Mouse (Mus musculus) spleen, embryonic (tissue): ENCODE results near the gene Fsd1.
"Not testable (repeated sequence)": the region's sequence is repeated elsewhere in the genome, so short reads cannot be mapped to it uniquely, and the experiment has no call there.

Source experiments
- CTCF ChIA-PET: fragments of 350-600 bp; sonication (Branson Sonifier 250); formaldehyde crosslinking; loops from one replicate; lab custom pipeline; 2022; lab: Charles Lee

Fsd1 gene

DNA sequence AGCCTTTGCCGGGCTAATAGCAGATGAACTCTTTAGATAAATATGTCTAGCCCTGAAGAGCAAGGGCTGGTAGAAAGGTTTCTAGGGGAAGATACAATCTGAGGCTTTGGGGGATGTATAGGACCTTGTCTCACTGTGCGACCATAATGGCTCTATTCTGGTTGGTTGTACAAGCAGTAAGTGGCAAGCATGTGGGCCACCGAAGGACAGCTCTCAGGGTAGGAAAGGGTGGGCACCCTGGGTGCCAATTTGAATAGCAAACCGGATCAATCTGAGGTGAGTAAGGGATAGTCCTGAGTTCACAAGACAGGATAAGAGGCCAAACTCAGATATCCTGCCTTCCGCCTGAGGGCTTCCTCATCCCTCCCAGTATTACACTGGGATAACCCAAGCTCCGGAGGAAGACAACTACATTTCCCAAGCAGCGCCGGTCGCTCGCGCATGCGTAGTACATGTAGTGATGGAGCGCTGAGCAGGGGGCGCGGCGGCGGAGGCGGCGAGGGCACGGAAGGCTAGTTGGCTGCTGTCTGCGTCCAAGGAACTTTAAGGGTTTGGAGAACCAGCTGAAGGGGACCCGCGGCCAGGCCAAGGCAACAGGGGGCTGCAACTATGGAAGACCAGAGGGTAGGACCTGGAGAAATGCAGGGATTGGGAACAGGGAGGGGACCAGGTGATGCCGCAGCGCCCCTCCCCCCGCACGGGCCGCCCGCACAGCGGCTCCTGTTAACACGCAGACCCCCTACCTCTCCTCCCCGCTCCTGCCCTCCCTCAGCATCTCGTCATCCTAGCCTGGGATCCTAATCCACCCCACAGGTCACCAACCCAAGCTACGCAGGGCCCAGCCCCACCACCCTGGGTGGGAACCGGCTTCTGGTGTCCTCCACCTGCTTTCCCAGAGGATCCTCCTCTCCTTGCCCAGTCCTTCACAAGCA, at the start of gene Fsd1:
TSS of gene Fsd1 (plus strand) at position 480 of the 932 bp plus-strand sequence.
- CTCF ChIA-PET, result no interaction called here

DNA sequence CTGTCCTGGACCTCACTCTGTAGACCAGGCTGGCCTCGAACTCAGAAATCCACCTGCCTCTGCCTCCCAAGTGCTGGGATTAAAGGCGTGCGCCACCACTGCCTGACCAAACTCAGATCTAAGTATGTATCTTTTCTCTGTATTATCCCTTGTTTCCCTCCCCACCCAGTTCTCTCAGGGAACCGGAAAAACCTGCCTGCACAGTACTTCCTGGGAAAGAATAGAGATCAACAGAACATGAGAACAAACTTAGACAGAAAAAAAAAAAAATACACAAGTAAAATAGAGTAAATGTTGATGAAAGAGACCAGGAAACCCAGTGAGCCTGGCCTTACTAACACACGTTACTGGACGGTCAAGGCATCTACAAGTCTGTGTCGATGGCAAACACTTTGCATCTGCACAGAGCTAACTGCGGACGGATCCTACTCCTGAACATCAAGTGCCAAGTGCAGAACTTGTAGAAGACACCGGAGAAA, 41.9 kb upstream of the Fsd1 start:
- CTCF ChIA-PET, result not testable (repeated sequence)

DNA sequence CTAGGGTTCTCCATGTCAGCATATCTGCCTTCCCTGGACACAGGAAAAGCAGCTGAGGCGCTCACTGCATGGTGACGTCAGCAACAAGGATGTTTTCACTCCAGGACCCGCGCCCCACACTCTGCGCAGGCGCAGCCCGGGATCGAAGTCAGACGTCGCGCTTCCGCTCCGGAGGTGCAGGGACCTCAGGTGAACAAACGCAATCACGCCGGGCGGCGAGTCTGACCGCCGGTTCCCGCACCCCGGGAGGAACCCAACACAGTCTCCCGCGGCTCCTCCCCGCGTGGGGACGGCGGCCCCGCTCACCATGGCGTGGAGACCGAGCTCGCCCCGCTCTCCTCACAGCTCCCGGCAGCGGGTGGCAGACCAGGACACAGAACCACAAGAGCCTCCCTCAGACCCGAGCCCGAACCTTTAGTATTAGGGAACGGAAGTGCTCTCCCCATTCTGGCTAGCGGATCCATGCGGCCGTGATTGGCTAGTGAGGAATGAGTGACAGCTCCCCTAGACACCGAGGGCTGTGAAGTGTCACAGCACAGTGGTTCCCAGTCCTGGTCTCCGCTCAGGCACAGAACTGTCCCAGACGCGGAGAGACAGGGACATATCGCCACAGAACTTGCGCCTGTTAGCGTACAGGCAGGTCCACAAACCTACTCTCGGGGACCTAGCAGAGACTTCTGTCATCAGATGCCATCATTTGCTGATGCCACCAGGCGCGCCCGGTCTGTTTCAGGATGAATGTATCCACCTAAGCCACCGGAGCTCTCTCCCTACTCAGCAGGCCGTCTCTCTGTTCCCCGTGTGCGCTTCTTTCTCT, 41.2 kb upstream of the Fsd1 start:
- CTCF ChIA-PET, result not testable (repeated sequence)

DNA sequence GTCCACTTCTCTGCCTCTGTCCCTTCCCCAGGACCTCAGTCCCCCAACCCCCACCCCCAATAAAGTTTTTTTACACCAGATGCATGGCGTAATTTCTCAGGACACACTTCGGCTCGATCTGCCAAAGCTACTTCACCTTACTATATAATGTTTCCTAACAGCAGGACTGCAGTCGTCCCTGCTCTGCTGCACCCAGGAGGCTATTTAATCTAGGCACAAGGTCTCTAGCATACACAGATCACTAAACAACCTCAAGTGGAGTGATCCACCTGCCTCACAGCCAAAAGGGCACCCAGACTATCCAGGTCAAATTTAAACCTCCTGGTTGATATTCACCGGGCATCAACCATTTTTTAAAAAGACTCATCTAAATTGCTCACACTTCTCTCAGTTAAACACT, 40.6 kb upstream of the Fsd1 start:
- CTCF ChIA-PET, result no interaction called here

DNA sequence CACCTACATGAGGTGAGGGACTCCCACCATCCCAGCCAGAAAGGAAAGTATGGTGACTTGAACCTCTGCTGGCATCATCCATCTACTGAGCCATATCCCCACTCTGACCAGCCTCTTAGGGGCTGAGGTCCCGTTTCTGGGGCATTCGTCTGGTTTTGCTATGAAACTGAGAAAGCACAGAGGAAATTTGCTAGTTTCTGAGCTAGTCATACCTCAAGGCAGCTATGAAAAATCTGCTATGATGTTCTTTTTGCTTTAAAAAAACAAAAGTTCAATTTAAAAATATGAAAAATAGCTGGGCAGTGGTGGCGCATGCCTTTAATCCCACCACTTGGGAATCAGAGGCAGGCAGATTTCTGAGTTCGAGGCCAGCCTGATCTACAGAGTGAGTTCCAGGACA, 37.7 kb upstream of the Fsd1 start:
- CTCF ChIA-PET, result no interaction called here

DNA sequence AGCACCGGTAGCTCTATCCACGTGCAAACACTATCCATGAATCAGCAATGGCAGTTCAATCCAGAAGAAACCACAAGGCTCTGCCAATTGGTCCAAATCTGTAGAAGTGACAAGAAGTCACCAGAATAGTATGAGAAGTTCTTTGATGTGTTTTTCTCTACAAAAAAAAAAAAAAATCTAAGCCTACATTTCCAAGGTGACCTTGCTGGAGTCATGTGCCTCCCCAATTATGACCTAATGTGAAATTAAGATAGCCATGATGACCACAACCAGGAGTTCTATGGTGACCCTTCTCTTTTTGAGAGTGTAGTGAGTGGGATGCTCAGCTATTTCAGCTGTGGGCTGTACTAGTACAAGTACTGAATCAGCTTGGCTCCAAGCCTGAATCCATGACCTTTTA, 36.9 kb upstream of the Fsd1 start, which contains the start of gene Zfp119b:
TSS of gene Zfp119b (minus strand) at position 101 of the 400 bp plus-strand sequence.
- CTCF ChIA-PET, result no interaction called here

DNA sequence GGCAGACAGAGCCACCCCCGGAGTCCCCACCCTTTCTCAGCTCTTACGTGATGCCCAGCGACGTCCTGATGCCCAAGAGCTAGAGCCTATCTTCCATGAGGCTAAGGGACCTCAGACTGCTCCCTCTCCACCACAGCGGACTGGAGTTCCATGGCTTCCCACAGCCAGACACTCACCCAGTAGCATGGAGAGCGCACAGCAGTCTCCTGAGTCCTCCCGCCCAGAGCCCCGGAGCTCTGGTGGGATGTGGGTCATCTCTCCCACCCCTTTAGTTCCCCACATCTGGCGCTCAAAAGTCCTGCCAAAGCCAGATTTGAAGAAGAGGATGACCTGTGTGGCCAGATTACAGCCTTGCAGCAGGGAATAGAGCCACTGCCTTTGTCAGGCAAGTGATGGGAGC, 35.7 kb upstream of the Fsd1 start:
- CTCF ChIA-PET, result no interaction called here

DNA sequence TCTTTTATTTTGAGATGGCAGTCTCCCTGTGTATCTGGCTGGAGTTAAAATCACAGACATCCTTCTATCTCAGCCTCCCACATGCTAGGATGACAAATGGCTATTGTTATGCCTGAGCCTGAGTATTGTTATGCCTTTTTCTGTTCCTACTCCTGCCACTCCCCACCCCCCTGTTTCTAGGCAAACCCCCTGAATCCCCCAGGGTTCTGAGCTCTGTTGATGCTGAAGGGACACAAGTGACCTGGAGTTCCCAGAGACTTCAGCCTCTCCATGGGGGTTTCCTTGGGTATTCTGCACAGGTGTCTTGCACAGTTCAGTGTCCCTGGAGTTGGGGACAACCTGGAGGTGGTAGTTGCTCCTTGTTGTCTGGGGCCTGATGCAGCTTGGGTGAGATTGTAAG, 34.3 kb upstream of the Fsd1 start:
- CTCF ChIA-PET, result no interaction called here

DNA sequence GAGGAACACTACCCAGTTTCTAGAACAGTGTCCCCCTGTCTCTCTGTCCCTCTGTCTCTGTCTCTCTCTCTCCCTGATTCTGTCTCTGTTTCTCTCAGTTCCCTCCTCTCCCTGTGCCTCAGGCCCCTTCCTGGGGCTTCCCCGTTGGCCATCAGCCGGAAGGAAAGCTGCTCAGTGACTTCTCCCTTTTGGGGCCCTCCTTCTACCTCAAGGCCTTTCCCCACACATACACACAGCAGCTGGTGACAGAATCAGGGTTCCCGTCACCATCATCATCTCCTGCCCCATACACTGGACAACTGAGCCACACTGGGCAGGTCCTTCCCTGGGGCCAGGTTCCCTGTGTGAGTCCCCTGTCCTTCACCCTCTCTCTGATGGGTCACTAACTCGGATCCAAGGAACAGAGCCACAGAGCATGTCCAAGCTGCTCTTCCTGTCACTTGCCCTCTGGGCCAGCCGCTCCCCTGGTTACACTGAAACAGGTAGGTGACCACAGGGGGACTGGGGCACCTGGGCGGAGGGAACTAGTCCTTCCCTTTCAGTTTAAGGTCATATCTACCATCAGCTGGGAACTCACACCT, 33.8 kb upstream of the Fsd1 start, which contains the start of gene Ebi3:
TSS of gene Ebi3 (plus strand) at position 194 of the 581 bp plus-strand sequence.
- CTCF ChIA-PET, result interaction anchor here (0.6 kb wide), 1 partner anchor 1177 kb away, joined by 3 read pairs; no protein-coding TSS in a partner anchor

DNA sequence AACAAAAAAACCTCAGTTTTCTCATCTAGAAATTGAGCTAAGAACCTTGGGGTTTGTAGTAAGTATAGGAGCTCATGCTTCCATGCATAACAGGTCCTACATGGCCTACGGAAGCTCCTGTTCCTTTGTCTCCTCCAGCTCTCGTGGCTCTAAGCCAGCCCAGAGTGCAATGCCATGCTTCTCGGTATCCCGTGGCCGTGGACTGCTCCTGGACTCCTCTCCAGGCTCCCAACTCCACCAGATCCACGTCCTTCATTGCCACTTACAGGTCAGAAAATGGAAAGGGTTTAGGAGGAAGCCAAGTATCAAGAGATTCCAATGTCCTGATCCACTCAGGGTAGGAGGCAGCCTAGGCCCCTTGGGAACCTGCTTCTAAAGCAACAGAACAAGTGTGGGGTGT, 32.6 kb upstream of the Fsd1 start:
- CTCF ChIA-PET, result no interaction called here

DNA sequence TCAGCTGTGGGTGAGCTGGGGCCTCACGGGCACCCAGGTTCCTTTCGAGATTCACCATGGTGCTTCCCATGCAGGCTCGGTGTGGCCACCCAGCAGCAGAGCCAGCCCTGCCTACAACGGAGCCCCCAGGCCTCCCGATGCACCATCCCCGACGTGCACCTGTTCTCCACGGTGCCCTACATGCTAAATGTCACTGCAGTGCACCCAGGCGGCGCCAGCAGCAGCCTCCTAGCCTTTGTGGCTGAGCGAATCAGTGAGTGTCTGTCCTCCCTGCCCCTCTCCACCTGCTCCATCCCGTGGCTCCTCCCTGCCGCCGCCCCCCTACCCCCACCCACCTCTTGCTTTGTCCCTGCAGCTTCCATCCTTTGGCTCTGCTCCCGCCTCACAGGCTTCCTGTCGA, 32.1 kb upstream of the Fsd1 start:
- CTCF ChIA-PET, result interaction anchor here (0.6 kb wide), 1 partner anchor 98 kb away, joined by 4 read pairs; no protein-coding TSS in a partner anchor

DNA sequence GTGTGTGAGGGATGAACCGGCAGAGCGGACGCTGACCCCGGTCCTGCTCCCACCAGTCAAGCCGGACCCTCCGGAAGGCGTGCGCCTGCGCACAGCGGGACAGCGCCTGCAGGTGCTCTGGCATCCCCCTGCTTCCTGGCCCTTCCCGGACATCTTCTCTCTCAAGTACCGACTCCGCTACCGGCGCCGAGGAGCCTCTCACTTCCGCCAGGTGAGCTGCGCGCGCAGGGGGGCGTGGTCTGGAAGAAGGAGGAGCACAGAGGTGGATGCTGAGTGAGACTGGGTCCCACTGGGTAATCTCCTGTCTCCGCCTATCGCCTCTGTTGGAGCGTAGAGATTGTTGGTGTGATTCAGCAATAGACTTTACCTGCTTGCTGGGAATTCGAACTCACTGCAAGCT, 30.2 kb upstream of the Fsd1 start:
- CTCF ChIA-PET, result interaction anchor here (0.6 kb wide), 1 partner anchor 332 kb away, joined by 8 read pairs; no protein-coding TSS in a partner anchor

DNA sequence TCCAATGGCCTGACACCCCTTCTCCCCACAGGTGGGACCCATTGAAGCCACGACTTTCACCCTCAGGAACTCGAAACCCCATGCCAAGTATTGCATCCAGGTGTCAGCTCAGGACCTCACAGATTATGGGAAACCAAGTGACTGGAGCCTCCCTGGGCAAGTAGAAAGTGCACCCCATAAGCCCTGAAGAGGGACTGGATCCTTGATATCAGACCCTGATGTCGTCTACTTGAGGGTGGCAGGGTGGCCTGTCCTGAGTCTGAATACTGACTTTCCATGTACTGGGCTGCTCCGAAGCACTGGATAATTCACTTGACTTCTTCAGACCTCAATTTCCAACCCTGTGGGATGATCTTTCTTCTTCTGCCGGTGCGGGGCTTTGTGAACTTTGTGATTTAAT, 29.7 kb upstream of the Fsd1 start:
- CTCF ChIA-PET, result interaction anchor here (1.1 kb wide), 1 partner anchor 116 kb away, joined by 3 read pairs; no protein-coding TSS in a partner anchor

DNA sequence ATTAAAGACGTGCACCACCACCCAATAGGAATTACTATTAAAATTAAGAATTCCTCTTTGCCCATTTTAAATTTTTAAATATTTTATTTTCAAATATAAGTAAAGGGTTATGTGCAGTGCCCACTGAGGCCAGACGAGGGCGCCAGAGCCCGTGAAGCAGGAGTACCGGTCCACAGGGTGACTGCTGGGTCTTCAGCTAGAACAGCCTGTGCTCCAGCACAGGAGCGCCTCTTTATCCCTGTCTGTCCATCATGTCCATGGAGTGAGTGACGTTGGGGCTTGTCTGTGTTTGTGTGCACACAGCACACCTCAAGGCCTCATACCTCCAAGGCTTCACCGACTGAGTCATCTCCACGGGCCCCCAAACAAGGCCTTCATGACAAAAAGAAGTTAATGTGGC, 29.1 kb upstream of the Fsd1 start:
- CTCF ChIA-PET, result interaction anchor here (1.1 kb wide), 1 partner anchor 115 kb away, joined by 3 read pairs; no protein-coding TSS in a partner anchor

DNA sequence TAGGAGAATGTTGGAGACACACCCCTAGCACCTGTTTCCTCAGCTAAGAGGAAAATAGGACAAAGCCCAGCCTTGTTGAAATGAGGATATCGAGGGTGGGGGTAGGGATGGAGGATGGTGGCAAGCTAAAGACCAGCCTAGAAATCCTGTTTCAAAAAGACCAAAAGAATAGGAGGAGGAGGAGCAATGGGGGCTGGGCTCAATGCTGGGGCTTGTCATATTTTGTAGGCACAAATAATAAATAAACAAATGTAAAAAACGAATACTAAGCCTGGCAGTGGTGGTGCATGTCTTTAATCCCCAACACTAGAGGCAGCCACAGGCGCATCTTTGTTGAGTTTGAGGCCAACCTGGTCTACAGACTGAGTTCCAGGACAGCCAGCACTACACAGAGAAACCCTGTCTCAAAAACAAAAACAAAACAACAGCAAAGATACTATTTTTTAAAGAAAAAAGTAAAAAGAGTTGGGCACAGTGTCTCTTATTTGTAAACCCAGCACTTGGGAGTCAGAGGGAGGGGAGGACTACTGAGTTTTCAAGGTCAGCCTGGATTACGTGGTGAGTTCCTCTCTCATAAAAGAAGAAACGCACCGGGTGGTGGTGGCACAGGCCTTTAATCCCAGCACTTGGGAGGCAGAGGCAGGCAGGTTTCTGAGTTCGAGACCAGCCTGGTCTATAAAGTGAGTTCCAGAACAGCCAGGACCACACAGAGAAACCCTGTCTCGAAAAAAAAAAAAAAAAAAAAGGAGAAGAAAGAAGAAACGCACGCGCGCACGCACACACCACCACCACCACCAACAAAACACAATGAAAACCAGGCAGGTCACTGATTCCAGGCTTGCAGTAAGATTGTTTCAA, 28.4 kb upstream of the Fsd1 start:
- CTCF ChIA-PET, result interaction anchor here (1.1 kb wide), 1 partner anchor 114 kb away, joined by 3 read pairs; no protein-coding TSS in a partner anchor

DNA sequence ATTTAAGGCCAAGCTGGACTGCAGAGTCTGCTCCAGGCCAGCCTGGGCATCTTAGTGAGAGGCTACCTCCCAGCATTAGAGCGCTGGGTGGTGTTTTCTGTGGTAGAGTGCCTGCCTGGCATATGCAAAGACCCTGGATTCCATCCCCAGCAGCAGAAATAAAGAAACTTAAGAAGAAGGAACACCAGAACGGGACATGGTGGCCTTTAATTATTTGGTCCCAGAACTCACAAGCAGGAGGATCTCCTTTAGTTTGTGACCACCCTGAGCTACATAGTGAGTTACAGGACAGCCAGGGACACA, 27.8 kb upstream of the Fsd1 start:
- CTCF ChIA-PET, result no interaction called here

DNA sequence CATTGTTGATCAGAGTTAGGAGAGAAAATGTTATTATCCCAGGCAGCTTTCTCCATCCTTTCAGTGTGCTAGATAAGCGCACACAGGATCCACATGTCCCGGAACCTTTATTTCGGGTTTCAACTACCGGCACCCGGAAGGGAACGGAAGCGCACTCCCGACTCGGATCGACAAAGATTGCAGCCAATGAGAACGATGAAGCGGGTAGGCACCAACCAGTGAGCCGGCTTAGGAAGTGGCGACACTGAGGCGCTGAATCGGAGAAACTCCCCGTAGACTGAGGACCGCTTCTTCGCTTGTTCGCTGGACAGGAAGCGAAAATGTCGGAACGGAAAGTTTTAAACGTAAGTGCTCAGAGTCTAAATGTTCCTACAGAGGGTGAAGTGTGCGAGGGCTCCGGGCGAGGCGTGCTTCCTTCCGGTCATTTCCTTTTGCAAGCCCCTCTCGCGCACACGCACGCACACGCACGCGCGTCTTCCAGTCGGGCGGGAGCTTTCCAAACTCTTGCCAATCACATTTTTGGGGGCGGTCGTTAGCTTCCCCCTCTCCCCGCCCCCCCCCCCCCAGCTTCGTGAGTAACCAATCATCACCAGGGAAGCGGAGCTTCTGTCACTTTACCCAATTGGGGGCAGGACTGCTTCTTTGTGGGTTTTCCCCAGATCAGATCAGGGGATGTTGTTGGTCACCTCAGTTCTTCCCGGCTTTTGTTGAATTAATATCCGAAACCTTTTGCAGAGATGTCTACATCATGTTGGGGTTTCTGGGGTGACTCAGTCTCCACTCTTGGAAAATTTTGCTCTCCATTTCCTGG, 27.2 kb upstream of the Fsd1 start, which contains the start of gene Yju2:
TSS of gene Yju2 (plus strand) at position 182 of the 811 bp plus-strand sequence.
- CTCF ChIA-PET, result no interaction called here

DNA sequence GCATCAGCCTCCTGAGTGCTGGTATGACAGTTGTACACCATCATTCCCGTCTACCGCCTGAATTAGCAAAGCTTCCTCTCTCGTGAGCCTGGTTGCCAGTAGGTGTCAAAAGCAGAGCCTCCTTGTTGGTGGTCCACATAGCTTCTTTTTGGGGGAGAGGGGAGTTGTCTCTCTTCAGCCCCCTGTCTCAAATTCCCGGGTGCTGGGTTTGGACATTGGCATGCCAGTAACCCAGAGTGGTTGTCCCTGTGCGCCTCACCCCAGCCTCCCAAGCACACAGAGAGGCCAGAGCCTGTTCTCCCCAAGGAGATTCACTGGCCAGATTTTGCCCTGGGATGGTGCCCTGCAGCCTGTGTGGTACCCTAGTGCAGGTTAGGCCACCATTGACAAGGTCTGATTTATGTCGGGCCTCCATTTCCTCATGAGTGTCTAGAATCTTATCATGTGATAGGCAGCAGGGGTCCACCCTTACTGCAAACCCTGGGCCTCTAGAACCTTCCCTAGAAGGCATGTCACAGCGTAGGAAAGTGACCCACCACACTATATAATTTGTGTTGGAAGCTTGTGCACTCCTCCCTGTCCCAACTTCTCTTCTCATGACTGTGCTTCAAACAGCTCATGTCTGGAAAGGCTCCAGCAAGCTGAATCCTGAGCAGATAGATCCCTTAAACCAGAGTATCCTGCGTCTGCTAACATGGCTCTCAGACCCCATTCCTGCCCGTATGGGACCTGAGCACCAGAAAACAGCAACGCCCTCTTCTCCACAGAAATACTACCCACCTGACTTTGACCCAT, 26.2 kb upstream of the Fsd1 start:
- CTCF ChIA-PET, result no interaction called here

DNA sequence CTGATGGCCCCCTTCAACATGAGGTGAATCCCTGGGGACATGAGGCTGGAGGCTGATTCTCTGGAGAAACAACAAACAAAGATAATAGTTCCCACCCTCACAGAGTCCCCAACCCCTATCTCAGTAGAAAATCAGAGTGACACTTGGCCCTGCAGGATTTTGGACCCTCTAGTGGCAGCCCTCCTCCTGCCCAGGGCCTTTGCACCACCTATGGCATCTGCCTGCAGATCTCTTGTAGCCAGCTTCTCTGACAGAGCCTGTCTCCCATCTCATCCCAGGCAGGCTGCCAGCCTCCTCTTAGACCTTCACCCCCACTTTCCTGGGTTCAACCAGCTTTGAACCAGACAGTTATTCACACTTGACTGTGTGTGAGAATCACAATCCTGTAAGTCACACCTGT, 25.5 kb upstream of the Fsd1 start:
- CTCF ChIA-PET, result no interaction called here
